Mouse (Mus musculus) MN1 (cell line): ENCODE results near the gene Tmem9b.

Experiments
- DNase-seq: peaks from one replicate; pipeline ENCODE4 v3.0.0-alpha.2; 2016; ENCODE audit warnings: low spot score

Gene Tmem9b

DNA sequence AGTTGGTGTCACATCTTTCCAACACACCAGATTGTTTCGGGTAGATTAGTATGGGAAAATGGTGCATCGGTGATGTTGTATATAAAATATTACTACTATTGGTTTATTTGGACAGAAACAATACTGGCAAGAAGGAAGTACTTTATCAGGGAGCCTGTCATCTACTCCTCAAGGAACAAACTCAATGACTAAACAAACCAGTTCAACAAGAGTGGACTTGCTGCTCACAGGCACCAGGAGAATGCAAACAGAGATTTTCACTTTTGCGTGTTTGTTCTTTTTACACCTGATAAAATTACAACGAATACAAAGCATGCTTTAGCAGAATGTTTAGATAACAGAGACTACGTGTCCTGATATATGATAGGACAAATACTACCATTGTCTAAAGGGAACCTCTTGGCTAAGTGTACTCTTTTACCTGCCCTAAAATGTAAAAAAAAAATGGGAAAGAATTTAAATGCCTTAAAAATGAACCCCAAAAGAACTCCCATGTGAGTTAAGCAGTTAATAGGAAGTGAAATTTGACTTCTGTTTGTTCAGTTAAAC is 12.8 kb downstream of the Tmem9b start:
- DNase-seq, result no peak

- no peak for DNase-seq
Observed at GRCm38 (mm10) chr7:109734806-109735205, 17.9 kb downstream of the Tmem9b start.

DNA sequence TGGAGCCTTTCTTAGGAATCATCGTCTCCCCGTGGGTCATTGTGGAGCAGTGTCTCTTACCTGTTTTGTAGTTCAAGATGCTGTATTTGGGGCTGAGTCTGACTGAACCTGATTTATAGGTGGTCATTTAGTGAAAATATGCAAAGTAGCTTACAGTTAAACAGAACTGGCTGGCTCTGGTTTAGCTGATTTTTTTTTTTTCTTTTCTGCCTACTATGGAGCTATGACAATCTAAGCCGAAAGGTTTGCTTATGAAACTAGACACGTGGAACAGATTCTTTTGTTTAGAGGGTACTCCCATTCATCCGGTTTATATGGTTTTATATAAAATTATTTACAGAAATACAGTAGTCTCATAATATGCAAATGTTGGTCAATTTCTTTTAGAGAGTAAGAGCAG is 21.0 kb downstream of the Tmem9b start, which contains the start of gene Ascl3:
TSS of gene Ascl3 (minus strand) at position 101 of the 400 bp plus-strand sequence.
- no peak for DNase-seq

DNA sequence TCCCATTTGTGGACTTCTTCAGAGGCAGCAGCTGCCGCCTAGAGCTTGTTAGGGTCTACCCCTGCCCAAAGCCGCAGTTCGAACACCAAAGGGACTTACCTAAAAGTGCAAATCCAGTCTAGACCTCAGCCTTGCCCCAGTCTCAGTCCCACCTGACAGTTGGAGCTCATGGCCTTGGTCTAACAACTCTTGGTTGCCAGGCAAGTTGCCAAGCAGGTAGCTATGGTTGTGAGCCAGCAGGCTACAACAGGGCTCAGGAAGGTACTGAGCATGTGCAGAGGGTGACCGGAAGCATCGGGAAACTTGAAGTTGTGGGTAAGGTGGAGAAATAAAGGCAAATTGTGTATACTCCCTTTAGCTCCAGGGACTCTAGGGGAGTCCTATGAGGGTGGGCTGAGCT is 29.0 kb downstream of the Tmem9b start, which contains the start of gene BC051019:
TSS of gene BC051019 (minus strand) at position 154 of the 400 bp plus-strand sequence.
- DNase-seq, result no peak

DNA sequence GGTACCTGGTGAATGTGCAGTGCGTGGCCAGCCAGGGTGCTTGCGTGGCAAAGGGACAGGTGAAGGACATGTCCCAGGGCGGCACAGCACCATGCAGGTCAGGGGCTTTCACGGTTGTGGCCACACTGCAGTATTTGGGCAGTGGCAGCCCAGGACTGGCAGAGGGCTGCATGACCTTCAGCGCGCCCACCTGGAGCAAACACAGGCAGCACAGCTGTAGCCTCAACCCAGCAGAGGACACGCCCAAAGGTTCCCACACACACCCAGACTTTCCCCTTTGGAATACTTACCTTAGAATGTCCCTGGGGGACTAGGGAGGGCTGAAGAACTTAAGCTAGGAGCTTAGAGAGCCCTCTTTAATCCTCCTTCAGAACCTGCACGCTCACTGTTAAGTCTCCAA is 29.6 kb downstream of the Tmem9b start:
- DNase-seq, result no peak

DNA sequence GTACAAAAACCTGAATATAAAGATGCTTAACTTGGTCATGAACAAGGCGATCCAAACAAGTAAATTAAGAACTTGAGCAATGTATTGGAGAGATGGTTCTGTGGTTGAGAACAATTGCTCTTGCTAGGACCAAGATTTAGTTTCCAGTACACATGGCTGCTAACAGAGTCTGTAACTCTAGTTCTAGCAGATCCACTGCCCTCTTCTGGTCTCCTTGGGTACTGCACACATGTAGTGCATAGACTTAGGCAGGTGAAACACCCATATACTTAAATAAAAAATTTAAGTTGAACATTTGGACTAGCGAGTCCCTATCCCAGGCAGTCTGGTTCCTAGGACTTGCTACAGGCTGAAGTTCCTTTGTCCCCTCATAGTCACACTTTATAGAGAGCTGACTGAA is 30.1 kb downstream of the Tmem9b start:
- DNase-seq, result no peak

DNA sequence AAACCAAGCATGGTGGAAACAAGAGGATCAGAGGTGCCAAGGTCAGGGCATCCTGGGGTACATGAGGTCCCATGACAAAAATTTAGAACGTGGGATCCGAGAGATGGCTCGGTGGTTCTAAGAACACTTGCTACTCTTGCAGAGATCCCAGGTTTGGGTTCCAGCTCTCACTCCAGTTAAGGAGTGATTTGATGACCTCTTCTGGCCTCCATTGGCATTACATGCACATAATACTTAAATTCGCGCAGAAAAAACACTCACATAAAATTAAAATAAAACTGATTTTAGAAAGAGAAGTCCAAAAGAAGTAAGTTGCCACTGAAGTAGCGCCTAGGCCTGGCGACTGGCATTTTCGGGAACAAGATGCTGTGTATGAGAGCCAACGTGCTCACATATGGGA is 33.4 kb downstream of the Tmem9b start:
- no peak for DNase-seq

GRCm38 (mm10) chr7:109713434-109713982 is 39.2 kb downstream of the Tmem9b start:
- DNase-seq, result no peak

- no peak for DNase-seq
Observed at GRCm38 (mm10) chr7:109712198-109712597, 40.5 kb downstream of the Tmem9b start.

- DNase-seq, result no peak
Observed at GRCm38 (mm10) chr7:109710069-109710468, 42.6 kb downstream of the Tmem9b start.

GRCm38 (mm10) chr7:109708961-109709382 is 43.7 kb downstream of the Tmem9b start:
- no peak for DNase-seq

DNA sequence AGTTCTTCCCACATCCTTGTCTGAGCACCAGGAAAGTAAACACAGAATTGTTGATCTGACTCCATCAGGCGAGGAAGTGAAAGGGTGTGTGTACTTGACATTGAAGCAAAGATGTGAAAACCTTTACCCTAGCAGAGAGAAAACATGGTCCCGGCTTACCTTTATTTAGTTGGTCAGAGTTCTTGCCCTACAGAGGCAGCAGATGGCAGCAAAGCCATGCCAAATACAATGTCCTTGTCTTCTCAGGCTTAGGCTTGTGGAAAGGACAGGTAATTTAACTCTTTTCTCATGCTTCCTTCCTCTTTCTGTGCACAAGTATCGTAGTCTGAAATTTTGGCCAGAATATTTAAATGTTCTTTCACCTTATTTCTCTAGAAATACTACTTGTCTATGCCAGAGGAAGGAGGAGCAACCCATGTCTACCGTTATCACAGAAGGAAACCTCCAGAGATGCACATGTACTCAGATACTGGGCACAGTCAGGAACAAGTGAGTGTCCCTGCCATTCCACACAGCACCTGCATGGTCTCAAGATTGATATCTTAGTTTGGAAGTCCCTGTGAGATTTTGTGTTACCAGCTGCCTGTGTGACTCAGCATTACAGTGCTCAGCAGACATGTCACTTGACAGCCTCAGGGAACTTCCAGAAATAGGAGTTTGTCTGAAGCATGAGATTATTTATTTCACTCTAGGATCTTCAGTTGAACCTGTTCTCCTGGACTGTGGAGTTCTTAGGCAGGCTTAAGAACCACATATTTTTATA is 45.5 kb downstream of the Tmem9b start:
- DNase-seq, result peak; percentile 73

DNA sequence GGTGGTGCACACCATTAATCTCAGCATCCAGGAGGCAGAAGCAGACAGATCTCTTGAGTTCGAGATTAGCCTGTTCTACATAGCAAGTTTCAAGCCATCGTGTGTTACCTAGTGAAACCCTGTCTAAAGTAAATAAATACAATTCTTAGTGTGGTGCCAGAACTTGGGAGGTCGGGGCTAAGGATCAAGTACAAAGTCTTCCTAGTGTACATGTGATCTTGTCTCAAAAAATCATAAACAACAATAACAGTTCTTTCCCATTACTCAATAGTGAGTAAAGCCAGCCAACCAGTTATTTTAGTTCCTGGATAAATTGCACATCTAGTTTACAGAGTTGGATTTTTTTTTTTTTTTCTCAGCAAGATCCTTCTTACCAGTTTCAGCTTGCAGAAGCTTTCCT is 48.2 kb downstream of the Tmem9b start:
- no peak for DNase-seq

DNA sequence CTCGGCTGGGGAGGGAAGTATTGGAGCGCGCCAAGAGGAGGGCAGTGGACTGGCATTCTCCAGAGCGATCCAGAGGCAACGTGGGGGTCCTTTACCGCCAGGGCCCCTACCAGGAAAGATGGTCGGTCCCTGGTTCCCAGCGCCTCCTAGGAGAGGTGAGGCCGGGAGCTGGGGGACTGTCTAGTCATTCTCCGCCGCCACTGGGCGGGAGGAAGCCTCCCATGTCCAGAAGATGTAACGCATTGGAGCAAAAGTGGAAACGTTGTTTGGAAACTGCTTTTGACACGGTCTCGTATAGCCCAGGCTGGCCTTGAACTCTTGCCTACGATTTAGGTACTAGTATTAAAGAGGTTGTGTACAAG is 48.7 kb downstream of the Tmem9b start:
- no peak for DNase-seq

- DNase-seq, result no peak
Observed at GRCm38 (mm10) chr7:109703190-109704015, 49.3 kb downstream of the Tmem9b start, which contains the start of the genes St5 and Akip1. Gene St5 (minus strand): TSS chr7:109703605. Gene Akip1 (plus strand): TSS chr7:109703690.

- DNase-seq, result no peak
Observed at GRCm38 (mm10) chr7:109702721-109703120, 50.0 kb downstream of the Tmem9b start.

GRCm38 (mm10) chr7:109700213-109700612 is 52.5 kb downstream of the Tmem9b start:
- DNase-seq, result no peak

DNA sequence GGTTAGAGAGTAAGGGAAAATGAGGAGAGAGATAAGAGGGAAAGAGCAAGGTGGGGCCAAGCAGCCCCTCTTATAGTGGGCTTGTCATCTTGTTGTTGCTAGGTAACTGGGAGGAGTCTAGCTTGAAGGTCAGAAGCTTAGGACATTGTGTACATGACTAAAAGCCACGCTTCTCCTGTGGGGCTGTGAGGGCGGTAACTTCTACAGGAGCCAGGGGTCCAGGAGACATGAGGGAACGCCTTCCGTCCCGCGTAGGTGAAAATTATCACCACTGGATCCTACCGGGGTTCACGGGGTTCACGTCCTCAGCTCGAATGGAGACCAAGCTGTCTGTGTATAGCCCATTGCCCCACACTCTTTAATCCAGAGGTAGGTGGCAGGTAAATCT is 57.3 kb downstream of the Tmem9b start:
- no peak for DNase-seq

GRCm38 (mm10) chr7:109694576-109695338 is 57.9 kb downstream of the Tmem9b start:
- no peak for DNase-seq

- no peak for DNase-seq
Observed at GRCm38 (mm10) chr7:109690961-109691360, 61.7 kb downstream of the Tmem9b start.

- no peak for DNase-seq
Observed at GRCm38 (mm10) chr7:109690101-109690500, 62.6 kb downstream of the Tmem9b start.
